In genomic region chr1:82261053-82261618, GRCm38 (mm10) we compare ENCODE assay signal across 11 mouse cellular contexts. TPM values are rescaled to one million over a fixed set of nuclear protein-coding genes. Genes with fewer than 3 reads are reported as not detected.
DNase-seq lines count a peak whose midpoint lies in the region; ATAC-seq and TF ChIP-seq lines count a peak whose summit lies in the region.
"Had no signal": no experiment of that assay in that cellular context is flagged by ENCODE, and none has a peak within 500 bp of the region (broad histone marks: within the 10 kb centered on the region; RNA-seq: fewer than 3 reads in every experiment).

No protein-coding gene starts in this region.

- TF ChIP-seq CTCF in left cerebral cortex, adult 2 months (IDR thresholded peaks at IDR 0.05): no peak

- peak; percentile 16 to 17 for DNase-seq in left cerebral cortex, adult 2 months (ENCODE audit: extremely low spot score in 1 of 2, low spot score in 2 of 2)
- no peak for DNase-seq in left cerebral cortex, postnatal 10 days (ENCODE audit: extremely low spot score in 1 of 2, low spot score in 2 of 2)
- peak; percentile 46 to 66 for DNase-seq in cerebellum, postnatal 25 days
- DNase-seq in layer of hippocampus, adult 11-12 months (ENCODE audit: low spot score): peak; percentile 72
- DNase-seq in retina, embryonic 14.5 days (ENCODE audit: low spot score): peak; percentile 76
- DNase-seq in urinary bladder, postnatal 10 days (ENCODE audit: low spot score): no peak
- no peak for DNase-seq in lung, postnatal 14 days
- DNase-seq: adrenal gland, adult 2 months; heart, postnatal 4 days had no signal

- H3K27ac ChIP-seq in left cerebral cortex, adult 2 months: no peak overlapping the region
- H3K27ac ChIP-seq: limb, embryonic 15.5 days had no signal

- ATAC-seq in activated CD4-positive, CD25-positive, alpha-beta regulatory T cell, adult 4 months: no peak

- intact Hi-C loops in left cerebral cortex, adult 2 months (cut with DNase I): no loop called here
- intact Hi-C loops in left cerebral cortex, postnatal 10 days (cut with DNase I): no loop called here

- no peak overlapping the region for H3K4me3 ChIP-seq in left cerebral cortex, adult 2 months
- H3K4me3 ChIP-seq: limb, embryonic 15.5 days had no signal

RNA-seq across cellular contexts. Expression of gene Gm9747, which starts 28.2 kb away (rescaled TPM):
- total RNA-seq in left cerebral cortex, adult 2 months (2021): not detected
- total RNA-seq in left cerebral cortex, postnatal 10 days (2021): not detected
- polyA plus RNA-seq in activated CD4-positive, CD25-positive, alpha-beta regulatory T cell, adult 4 months (2017; shearing (Covaris generic)): under 1 TPM in 1 of 2 experiments, not detected in 1; 0.16 TPM
- total RNA-seq: adrenal gland, adult 2 months; heart, postnatal 4 days had no signal
- polyA plus RNA-seq: adrenal gland, adult 2 months had no signal

RNA-seq across cellular contexts. Expression of gene Irs1, which starts 30.1 kb away (rescaled TPM):
- 10 to 100 TPM; 17.3 to 17.4 TPM for total RNA-seq in left cerebral cortex, adult 2 months (2021)
- 10 to 100 TPM; 21.6 to 22.9 TPM for total RNA-seq in left cerebral cortex, postnatal 10 days (2021)
- polyA plus RNA-seq in activated CD4-positive, CD25-positive, alpha-beta regulatory T cell, adult 4 months (2017; shearing (Covaris generic)): not detected

RNA-seq across cellular contexts. Expression of gene Rhbdd1, which starts 55.1 kb away (rescaled TPM):
- 1 to 10 TPM; 7.6 to 8.4 TPM for total RNA-seq in left cerebral cortex, adult 2 months (2021)
- 1 to 10 TPM; 4.9 to 5.1 TPM for total RNA-seq in left cerebral cortex, postnatal 10 days (2021)
- 10 to 100 TPM; 13.5 to 18.1 TPM for polyA plus RNA-seq in activated CD4-positive, CD25-positive, alpha-beta regulatory T cell, adult 4 months (2017; shearing (Covaris generic))

Comparison
In these comparisons a context has a peak if more than half of its experiments do, and no peak if none do; other contexts are left out.
1. DNase-seq: peak in left cerebral cortex, adult 2 months (2 of 2), cerebellum, postnatal 25 days (2 of 2), layer of hippocampus, adult 11-12 months (single experiment) and retina, embryonic 14.5 days (single experiment); none in left cerebral cortex, postnatal 10 days (0 of 2), urinary bladder, postnatal 10 days (single experiment) and lung, postnatal 14 days (single experiment).